Mouse (Mus musculus) yolk sac, embryonic 10.5 days (tissue): ENCODE results near the gene Gm2916.
"Not testable (repeated sequence)": the region's sequence is repeated elsewhere in the genome, so short reads cannot be mapped to it uniquely, and the experiment has no call there.

Source experiments
- DNase-seq: peaks from one replicate; pipeline ENCODE4 v3.0.0-alpha.2; 2017; ENCODE audit warnings: low spot score

The Gm2916 gene

DNA sequence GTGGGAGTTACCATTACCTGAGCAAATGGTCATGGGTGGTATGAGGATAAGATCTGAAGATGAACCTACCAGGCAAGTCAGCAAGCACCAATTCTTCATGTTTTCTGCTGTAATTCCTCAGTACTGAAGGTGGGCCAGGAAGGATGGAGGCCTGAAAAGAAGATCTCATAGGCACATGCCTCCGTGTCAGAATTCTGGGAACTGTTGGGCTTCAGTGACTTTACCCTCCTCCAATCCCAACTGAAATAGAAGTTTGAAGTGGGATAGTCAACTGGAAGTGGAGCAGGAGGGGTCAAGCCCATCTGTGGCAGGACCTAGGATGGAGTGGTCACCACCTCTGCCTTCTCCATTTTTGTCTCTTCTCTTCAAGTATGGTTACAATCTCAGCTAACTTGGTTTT is at the start of gene Gm2916:
Gm2916 (plus strand) TSS at position 301 of the 400 bp plus-strand sequence.
- DNase-seq = not testable (repeated sequence)

DNA sequence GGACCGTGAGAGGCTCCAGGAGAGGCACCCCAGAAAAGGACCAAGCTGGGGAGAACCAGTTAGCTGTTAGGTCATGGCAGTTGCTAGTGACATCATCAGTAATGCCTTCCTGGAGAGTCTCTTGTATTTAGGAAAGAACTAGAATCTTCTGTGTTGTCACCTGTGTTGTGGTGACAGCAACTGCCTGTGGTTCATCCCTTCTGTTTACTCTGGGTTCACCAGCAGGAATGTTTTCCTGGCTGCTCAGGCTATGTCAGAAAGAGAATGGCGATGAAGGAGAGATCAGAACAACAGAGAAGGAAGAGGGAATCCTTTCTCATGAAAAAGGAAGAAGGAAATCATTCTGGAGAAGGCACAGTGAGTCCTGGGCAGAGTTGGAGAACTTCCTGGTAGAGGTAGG is 38.0 kb upstream of the Gm2916 start, which contains the start of gene Gm3033:
Gm3033 (plus strand) TSS at position 301 of the 400 bp plus-strand sequence.
- not testable (repeated sequence) for DNase-seq

DNA sequence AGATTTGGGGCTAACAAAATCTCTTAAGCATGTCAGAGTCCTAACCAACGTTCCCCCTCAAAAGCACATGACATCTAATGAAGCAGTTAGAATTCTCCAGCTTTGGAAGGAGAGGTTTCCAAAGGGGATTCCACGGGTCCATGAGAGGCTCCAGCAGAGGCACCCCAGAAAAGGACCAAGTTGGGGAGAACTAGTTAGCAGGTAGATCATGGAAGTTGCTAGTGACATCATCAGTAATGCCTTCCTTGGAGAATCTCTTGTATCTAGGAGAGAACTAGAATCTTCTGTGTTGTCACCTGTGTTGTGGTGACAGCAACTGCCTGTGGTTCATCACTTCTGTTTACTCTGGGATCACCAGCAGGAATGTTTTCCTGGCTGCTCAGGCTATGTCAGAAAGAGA is 47.5 kb downstream of the Gm2916 start, which contains the start of gene Gm3029:
Gm3029 (plus strand) TSS at position 301 of the 400 bp plus-strand sequence.
- DNase-seq = not testable (repeated sequence)

DNA sequence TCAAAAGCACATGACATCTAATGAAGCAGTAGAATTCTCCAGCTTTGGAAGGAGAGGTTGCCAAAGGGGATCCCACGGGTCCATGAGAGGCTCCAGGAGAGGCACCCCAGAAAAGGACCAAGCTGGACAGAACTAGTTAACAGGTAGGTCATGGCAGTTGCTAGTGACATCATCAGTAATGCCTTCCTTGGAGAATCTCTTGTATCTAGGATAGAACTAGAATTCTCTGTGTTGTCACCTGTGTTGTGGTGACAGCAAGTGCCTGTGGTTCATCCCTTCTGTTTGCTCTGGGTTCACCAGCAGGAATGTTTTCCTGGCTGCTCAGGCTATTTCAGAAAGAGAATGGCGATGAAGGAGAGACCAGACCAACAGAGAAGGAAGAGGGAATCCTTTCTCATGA is 79.3 kb downstream of the Gm2916 start, which contains the start of gene Gm3095:
Gm3095 (plus strand) TSS at position 301 of the 400 bp plus-strand sequence.
- not testable (repeated sequence) for DNase-seq
